Mouse (Mus musculus): ENCODE results near the gene F12. TPM values are rescaled to one million over a fixed set of nuclear protein-coding genes. Genes with fewer than 3 reads are reported as not detected.

Gene F12
- polyA plus RNA-seq, 1 experiment from 2014 or later: 118 TPM

DNA sequence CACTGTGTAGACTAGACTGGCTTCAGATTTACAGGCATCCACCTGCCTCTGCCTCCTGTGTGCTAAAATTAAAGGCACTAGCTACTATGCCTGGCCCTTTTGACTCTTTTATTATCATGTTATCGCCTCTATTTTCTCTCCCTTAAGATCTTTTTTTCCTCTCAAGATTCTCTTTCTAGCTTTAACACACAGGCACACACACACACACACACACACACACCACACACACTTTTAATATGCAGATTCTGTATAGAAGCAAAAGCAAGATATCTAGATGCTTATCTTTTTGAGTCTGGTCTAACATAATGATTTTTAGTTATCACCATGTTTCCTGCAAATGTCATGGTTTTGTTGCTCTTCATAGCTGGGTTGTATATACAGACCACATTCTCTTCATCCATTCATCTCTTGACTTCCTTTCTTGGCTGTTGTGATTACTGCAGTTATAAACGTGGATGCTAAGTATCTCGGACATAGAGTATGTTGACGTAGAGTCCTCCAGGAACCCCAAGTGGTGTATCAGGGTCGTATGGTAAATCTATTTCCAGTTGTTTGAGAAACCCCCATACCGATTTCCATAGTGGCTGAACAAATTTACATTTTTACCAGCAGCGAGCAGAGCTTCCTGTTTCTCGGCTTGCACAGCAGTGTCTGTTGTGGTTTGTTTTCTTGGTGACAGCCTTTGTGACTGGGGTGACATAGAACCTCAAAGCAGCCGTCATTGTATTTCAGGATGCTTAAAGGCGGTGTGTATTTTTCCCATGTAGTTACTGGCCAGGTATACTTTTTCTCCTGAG lies 5.5 kb upstream of the F12 start:
- Histone ChIP-seq H3K27ac (replicated peaks) (no peak overlapping the region), H3K9ac (no peak overlapping the region), H3K27me3 (no peaks in the 10 kb centered on the region), H3K9me3 (replicated peaks) (no peaks in the 10 kb centered on the region), H3K4me3 (replicated peaks) (no peak overlapping the region), H3K4me2 (no peak overlapping the region), H3K4me1 (replicated peaks) (peaks cover 21% of the 10 kb centered on the region), H3K36me3 (replicated peaks) (no peaks in the 10 kb centered on the region)
- no peak for ATAC-seq (ENCODE audit: insufficient read depth)
- WGBS (ENCODE audit: insufficient replicate concordance): 23% methylated on average over 10 of the region's 10 CpGs

DNA sequence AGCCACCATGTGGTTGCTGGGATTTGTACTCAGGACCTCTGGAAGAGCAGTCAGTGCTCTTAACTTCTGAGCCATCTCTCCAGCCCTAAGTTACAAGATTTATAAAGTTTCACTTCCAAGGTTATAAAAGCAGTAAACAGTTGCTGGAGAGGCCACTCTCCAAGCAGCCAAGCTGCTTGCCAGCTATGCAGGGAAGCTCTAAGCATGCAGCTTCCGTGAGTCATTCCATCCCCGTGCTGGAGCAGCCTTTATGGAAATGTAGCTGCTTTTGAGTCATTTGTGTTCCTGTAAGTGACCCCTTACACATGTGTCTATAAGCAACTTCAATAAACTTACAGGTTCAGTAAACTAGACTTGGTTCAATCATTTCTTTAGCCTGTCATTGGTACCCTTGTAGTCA lies 4.0 kb upstream of the F12 start:
- no peak overlapping the region for H3K27ac ChIP-seq (replicated peaks)
- no peak overlapping the region for H3K9ac ChIP-seq
- WGBS (ENCODE audit: insufficient replicate concordance): 70% methylated on average over 2 of the region's 2 CpGs
- no peaks in the 10 kb centered on the region for H3K9me3 ChIP-seq (replicated peaks)
- H3K4me1 ChIP-seq (replicated peaks): peaks cover 27% of the 10 kb centered on the region
- no peak overlapping the region for H3K4me2 ChIP-seq
- no peaks in the 10 kb centered on the region for H3K36me3 ChIP-seq (replicated peaks)
- H3K27me3 ChIP-seq: no peaks in the 10 kb centered on the region; the same call in 1 of the 2 replicates
- no peak for ATAC-seq (ENCODE audit: insufficient read depth)
- no peak overlapping the region for H3K4me3 ChIP-seq (replicated peaks)

GRCm38 (mm10) chr13:55429226-55429888 lies 2.8 kb upstream of the F12 start:
- Histone ChIP-seq H3K4me3 (replicated peaks) (no peak overlapping the region), H3K36me3 (replicated peaks) (no peaks in the 10 kb centered on the region), H3K4me1 (replicated peaks) (peaks cover 29% of the 10 kb centered on the region), H3K27me3 (no peaks in the 10 kb centered on the region; the same call in 1 of the 2 replicates), H3K4me2 (peak overlapping the region; percentile 37), H3K9me3 (replicated peaks) (no peaks in the 10 kb centered on the region), H3K9ac (no peak overlapping the region), H3K27ac (replicated peaks) (peak overlapping the region; percentile 45; the same call in 1 of the 2 replicates)
- peak; percentile 68 for ATAC-seq (ENCODE audit: insufficient read depth)
- WGBS (ENCODE audit: insufficient replicate concordance): 32% methylated on average over 12 of the region's 12 CpGs

GRCm38 (mm10) chr13:55420933-55421800 lies 5.4 kb downstream of the F12 start:
- H3K27me3 ChIP-seq: peaks cover 64% of the 10 kb centered on the region
- peak overlapping the region; percentile 32; the same call in 1 of the 2 replicates for H3K4me2 ChIP-seq
- no peak overlapping the region for H3K4me3 ChIP-seq (replicated peaks)
- no peak overlapping the region for H3K27ac ChIP-seq (replicated peaks)
- WGBS (ENCODE audit: insufficient replicate concordance): 11% methylated on average over 35 of the region's 35 CpGs
- no peaks in the 10 kb centered on the region for H3K36me3 ChIP-seq (replicated peaks)
- H3K4me1 ChIP-seq (replicated peaks): peaks cover 29% of the 10 kb centered on the region
- no peak for ATAC-seq (ENCODE audit: insufficient read depth)
- H3K9ac ChIP-seq: no peak overlapping the region
- no peaks in the 10 kb centered on the region for H3K9me3 ChIP-seq (replicated peaks)

DNA sequence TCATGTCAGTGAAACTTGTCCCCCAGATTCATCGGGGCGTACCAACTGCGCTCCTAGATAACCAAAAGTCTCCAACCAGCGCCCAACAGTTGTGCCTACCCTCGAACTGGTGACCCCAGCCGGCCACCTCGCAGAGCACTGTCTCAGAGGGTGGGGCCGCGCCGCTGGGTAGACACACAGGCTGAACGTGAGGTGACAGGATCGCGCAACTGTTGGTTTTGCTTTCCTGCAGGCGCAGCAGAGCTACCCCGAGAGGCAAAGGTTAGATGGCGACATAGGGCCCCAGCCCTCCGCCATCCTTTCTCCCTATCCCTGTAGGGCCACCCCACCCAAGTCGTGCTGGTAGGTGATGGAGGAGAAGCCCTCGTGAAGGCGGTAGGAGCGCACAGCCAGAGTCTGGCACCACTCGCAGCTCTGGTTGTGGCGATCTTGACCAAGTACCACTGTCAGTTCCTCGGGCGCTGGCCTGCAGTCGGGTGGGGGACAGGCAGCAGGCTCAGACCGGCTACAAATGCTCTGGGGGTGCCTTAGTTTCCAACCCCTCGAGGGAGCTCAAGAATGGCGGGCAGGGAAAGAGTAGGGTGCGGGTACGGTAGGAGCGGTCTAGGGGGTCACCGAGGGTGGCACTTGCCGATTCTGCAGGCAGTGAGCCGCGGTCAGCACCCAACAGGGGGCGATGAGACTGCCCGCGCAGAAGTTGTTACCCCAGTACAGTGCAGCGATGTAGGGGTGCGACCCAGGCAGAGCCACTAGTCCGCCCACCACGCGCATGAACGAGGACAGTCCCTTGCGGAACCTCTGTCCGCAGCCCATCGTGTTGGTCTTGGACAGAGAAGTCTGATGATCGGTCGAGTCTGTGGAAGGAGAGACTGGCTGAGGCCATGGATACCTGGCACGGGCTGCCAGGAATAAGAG lies 6.3 kb downstream of the F12 start:
- Histone ChIP-seq H3K4me1 (replicated peaks) (peaks cover 29% of the 10 kb centered on the region), H3K27me3 (peaks cover 67% of the 10 kb centered on the region), H3K36me3 (replicated peaks) (no peaks in the 10 kb centered on the region), H3K27ac (replicated peaks) (no peak overlapping the region), H3K4me3 (replicated peaks) (no peak overlapping the region), H3K9me3 (replicated peaks) (no peaks in the 10 kb centered on the region), H3K9ac (no peak overlapping the region), H3K4me2 (peak overlapping the region; percentile 7; the same call in 1 of the 2 replicates)
- 24% methylated on average over 51 of the region's 51 CpGs for WGBS (ENCODE audit: insufficient replicate concordance)
- peak; percentile 52; the same call in 1 of the 2 replicates for ATAC-seq (ENCODE audit: insufficient read depth)

DNA sequence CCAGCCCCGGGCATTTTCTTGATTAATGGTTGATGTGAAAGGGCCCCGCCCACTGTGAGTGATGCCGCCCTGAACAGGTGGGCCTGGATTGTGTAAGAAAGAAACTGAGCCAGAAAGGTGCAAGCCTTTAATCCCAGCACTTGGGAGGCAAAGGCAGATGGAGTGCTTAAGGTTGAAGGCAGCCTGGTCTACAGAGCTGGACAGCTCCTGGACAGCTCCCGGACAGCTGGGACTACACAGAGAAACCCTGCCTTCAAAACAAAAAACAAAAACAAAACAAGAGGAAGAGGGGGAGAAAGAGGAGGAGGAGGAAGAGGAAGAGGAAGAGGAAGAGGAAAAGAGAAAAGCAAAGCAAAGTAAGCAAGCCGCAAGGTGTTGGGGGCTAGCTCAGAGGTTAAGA lies 7.5 kb downstream of the F12 start:
- Histone ChIP-seq H3K27me3 (peaks cover 79% of the 10 kb centered on the region), H3K9ac (no peak overlapping the region), H3K4me3 (replicated peaks) (no peak overlapping the region), H3K4me1 (replicated peaks) (peaks cover 31% of the 10 kb centered on the region), H3K4me2 (no peak overlapping the region), H3K27ac (replicated peaks) (no peak overlapping the region), H3K36me3 (replicated peaks) (no peaks in the 10 kb centered on the region), H3K9me3 (replicated peaks) (no peaks in the 10 kb centered on the region)
- WGBS (ENCODE audit: insufficient replicate concordance): 54% methylated on average over 5 of the region's 5 CpGs
- ATAC-seq (ENCODE audit: insufficient read depth): no peak

DNA sequence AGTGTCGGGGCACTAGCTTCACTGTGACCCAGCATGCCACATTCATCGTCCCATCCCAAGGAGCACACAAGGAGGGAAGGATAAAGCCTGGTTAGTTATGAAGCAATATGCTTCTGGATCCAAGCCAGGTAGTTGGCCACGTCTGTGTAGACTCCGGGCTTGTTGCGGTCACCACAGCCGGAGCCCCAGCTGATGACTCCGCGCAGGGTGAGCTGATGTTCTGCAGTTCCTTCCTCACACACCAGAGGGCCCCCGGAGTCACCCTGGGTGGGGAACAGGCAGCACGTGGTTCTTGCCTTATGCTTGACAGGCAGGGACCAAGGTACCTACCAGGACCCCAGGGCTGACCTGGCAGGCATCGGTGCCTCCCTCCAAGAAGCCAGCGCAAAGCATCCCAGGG lies 8.6 kb downstream of the F12 start:
- no peak overlapping the region for H3K4me3 ChIP-seq (replicated peaks)
- no peaks in the 10 kb centered on the region for H3K9me3 ChIP-seq (replicated peaks)
- peaks cover 85% of the 10 kb centered on the region for H3K27me3 ChIP-seq
- no peak overlapping the region for H3K4me2 ChIP-seq
- 9% methylated on average over 12 of the region's 12 CpGs for WGBS (ENCODE audit: insufficient replicate concordance)
- H3K36me3 ChIP-seq (replicated peaks): no peaks in the 10 kb centered on the region
- 0 out of 2 replicates have a peak, but pooled peaks have one; percentile 56 for ATAC-seq (ENCODE audit: insufficient read depth)
- H3K27ac ChIP-seq (replicated peaks): no peak overlapping the region
- H3K9ac ChIP-seq: no peak overlapping the region
- H3K4me1 ChIP-seq (replicated peaks): peaks cover 37% of the 10 kb centered on the region

DNA sequence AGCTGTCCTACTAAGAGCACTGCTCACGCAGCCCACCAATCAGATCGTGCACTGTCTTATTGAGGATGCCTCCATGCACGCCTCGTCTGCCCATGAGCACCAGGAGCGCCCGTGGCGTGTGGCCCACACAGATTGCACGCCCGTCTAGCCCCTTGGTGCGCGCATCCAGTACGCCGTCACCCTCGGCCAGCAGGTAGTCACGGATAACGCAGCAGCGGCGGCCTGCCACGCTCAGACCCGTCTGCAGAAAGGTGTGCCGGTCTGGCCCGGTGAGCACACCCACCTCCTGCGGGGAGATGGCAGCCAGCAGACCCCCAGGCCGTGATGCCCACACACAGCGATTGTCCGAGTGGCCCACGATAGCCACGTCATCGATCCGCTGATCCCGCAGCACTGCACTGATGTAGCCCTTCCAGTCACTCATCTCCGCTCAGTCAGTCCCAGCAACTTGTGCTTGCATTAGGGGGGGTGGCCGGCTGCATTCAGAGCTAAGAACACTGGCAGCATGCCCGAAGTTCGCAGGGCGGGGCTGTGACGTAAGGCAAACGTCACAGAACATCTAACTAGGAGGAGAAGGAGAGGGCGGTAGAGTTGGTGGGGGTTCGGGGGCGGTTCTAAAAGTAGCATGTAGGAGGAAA lies 11.7 kb downstream of the F12 start, which contains the start of gene Pfn3:
Pfn3 (minus strand) TSS at position 490 of the 638 bp plus-strand sequence.
- no peak for ATAC-seq (ENCODE audit: insufficient read depth)
- peaks cover 79% of the 10 kb centered on the region for H3K27me3 ChIP-seq

GRCm38 (mm10) chr13:55413333-55413732 lies 13.3 kb downstream of the F12 start:
- H3K36me3 ChIP-seq (replicated peaks): no peaks in the 10 kb centered on the region
- peak; percentile 26; the same call in 1 of the 2 replicates for ATAC-seq (ENCODE audit: insufficient read depth)

More for the DNA sequence above, 11.7 kb downstream of the F12 start, which contains the start of gene Pfn3:
- 0 out of 2 replicates have a peak within 1 kb of the TSS, but pooled peaks have one; percentile 10 for H3K4me3 ChIP-seq (replicated peaks)
- H3K9me3 ChIP-seq (replicated peaks): no peaks in the 10 kb centered on the region
- no peak within 1 kb of the TSS for H3K9ac ChIP-seq
- WGBS (ENCODE audit: insufficient replicate concordance): 14% methylated on average over 41 of the region's 41 CpGs
- no peak within 1 kb of the TSS for H3K27ac ChIP-seq (replicated peaks)
- H3K4me2 ChIP-seq: peak within 1 kb of the TSS; percentile 44; the same call in 1 of the 2 replicates
- H3K4me1 ChIP-seq (replicated peaks): peaks cover 22% of the 10 kb centered on the region
- H3K36me3 ChIP-seq (replicated peaks): no peaks in the 10 kb centered on the region

More at GRCm38 (mm10) chr13:55413333-55413732, 13.3 kb downstream of the F12 start:
- Histone ChIP-seq H3K27me3 (peaks cover 79% of the 10 kb centered on the region), H3K4me1 (replicated peaks) (peaks cover 19% of the 10 kb centered on the region), H3K9me3 (replicated peaks) (no peaks in the 10 kb centered on the region), H3K4me3 (replicated peaks) (no peak overlapping the region), H3K9ac (no peak overlapping the region), H3K4me2 (no peak overlapping the region), H3K27ac (replicated peaks) (no peak overlapping the region)
- 22% methylated on average over 12 of the region's 12 CpGs for WGBS (ENCODE audit: insufficient replicate concordance)

All from liver, embryonic 15.5 days (tissue).